Mouse (Mus musculus): Measurements from ENCODE around the gene Crybb1.

Gene Crybb1

DNA sequence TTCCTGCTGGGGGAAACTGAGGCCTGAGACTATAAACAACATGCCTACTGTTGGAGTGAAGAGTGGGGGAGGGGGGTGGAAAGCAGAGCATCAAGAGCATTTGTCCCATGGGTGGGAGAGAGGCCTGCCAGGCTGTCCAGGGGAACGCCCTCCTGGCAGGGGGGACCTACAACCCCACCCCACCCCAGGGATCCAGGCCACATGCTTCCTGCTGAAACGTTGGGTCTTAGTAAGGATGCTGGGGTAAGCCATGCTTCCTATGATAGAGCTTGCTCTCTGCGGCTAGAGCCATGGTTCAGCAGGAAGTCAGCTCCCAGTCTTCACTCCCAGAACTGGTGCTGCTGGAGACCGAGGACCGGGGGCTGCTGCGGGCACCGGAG, 28.6 kb downstream of the Crybb1 start:
- DNase-seq (ENCODE audit: extremely low read depth, low read depth, low spot score): no peak

DNA sequence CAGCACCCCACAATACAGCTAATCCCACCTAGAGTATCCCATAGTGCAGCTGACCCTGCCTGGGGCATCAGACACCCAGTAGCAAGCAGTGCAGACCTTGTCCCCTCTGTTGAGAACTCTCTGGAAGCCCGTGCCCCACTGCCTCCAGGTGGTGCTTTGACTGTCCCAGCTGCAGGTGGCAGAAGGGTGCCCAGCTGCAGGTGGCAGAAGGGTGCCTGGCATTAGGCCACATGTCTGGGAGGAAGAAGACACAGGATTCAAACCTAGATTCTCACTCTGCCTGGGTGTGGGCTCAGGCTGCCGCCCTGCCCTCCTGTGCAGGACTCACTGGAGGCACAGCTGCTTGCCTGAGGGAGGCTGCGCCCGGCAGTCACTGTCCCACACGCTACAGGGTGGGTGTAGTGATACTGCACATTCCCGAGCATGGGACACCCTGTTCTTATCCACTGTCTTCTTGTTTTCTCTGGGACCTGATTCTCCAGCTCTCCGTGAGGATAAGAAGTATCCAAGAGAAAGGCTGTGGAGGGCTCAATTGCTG, 30.0 kb downstream of the Crybb1 start:
- no peak for DNase-seq (ENCODE audit: extremely low read depth, low read depth, low spot score)

- no peak for DNase-seq (ENCODE audit: extremely low read depth, low read depth, low spot score)
These were observed 31.0 kb downstream of the Crybb1 start for GRCm38 (mm10) chr5:112286608-112286983.

- no peak for DNase-seq (ENCODE audit: extremely low read depth, low read depth, low spot score)
These were observed 31.5 kb downstream of the Crybb1 start for GRCm38 (mm10) chr5:112286984-112287641.

DNA sequence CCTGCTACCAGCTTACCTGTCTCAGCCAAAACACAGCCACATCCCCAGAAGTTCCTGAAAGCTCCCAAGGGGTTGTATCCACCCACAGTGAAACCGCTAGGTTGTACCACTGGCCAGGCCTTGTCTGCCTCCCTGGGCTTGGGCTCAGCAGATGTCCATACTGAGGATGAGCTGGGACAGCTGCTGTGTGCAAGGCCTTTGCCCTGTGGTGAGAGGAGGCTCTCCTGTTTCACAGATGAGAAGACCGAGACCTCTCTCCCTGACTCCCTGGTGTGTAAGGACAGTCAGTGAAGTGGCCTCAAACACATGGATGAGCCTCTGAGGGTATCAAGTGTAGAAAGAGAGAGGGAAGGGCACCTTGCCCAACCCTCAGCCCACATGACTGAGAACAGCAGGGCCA, 32.0 kb downstream of the Crybb1 start:
- no peak for DNase-seq (ENCODE audit: extremely low read depth, low read depth, low spot score)

- DNase-seq (ENCODE audit: extremely low read depth, low read depth, low spot score): no peak
These were observed 32.9 kb downstream of the Crybb1 start for GRCm38 (mm10) chr5:112288193-112289141.

DNA sequence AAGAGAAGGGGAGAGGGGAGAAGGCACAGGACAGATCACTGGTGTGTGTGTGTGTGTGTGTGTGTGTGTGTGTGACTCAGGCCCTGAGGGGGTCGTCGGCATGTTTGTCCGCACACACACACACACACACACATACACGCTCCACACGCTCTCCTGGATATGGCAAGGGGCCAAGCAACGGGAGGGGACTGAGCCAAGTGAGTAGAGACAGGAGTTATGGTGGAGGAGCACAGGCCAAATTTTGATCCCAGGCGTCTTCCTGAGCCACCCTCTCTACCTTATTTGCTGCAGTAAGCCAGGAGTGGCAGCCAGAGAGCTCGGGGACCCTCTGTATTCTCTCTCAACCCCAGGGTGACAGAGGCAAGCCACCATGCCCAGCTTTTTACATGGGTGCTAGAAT, 33.6 kb downstream of the Crybb1 start:
- no peak for DNase-seq (ENCODE audit: extremely low read depth, low read depth, low spot score)

GRCm38 (mm10) chr5:112289819-112290535, 34.4 kb downstream of the Crybb1 start:
- DNase-seq (ENCODE audit: extremely low read depth, low read depth, low spot score): no peak

DNA sequence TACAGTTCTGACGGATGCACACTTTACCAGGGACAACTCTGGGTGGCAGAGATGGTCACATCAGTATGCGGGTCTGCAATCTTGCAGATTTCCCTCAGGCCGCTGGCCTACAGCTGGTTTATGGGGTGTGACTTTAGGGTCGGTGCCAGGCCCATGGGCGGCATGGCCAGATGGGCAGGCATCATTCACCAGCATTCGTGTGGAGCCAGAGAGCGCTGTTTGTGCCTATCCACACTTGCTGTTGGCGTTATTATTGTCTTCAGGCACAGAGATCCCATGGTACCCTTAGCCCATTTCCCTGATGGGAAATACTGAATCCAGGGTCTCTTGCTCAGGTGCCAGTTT, 34.9 kb downstream of the Crybb1 start:
- no peak for DNase-seq (ENCODE audit: extremely low read depth, low read depth, low spot score)

- DNase-seq (ENCODE audit: extremely low read depth, low read depth, low spot score): no peak
These were observed 36.3 kb downstream of the Crybb1 start for GRCm38 (mm10) chr5:112291866-112292265.

GRCm38 (mm10) chr5:112292343-112292980, 36.8 kb downstream of the Crybb1 start:
- no peak for DNase-seq (ENCODE audit: extremely low read depth, low read depth, low spot score)

- DNase-seq (ENCODE audit: extremely low read depth, low read depth, low spot score): no peak
These were observed 38.2 kb downstream of the Crybb1 start for GRCm38 (mm10) chr5:112293800-112294199.

- DNase-seq (ENCODE audit: extremely low read depth, low read depth, low spot score): no peak
These were observed 39.1 kb downstream of the Crybb1 start for GRCm38 (mm10) chr5:112294696-112295095.

DNA sequence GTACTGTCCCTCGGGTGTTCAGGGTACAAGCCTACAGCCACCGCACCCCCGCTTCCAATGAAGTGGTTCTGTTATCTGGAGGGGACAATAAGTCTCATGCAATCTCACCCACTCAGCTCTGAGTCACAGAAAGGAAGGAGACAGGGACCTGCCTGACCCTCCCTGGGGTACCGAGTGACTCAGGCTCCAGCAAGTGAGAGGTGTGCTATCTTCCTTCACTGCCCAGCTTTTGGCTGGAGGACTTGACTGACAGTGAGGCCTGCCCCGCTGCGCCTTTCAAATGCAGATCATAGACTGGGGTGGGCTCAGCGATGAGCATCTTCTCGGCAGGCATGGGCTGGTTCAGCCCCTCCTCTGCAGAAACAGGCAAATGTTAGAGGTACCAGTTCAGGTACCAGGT, 39.5 kb downstream of the Crybb1 start:
- no peak for DNase-seq (ENCODE audit: extremely low read depth, low read depth, low spot score)

DNA sequence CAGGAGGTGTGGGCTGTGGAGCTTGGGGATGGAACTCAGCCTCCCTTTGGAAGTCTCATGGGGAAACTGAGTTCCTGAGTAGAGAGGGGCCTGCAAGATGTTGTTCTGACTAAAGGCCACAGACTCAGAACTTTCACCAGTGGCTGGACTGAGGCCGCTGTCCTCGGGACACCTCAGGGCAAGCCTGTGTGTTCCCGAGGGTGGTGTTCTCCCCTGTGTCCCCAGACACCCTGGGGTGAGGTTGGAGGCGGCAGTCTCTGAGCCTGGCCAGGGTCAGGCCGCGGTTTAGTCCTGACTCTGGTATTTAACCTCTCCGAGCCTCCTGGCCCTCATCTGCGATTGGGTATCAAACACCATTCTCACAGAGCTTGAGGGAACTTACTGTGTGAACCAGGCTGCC, 39.9 kb downstream of the Crybb1 start:
- DNase-seq (ENCODE audit: extremely low read depth, low read depth, low spot score): no peak

DNA sequence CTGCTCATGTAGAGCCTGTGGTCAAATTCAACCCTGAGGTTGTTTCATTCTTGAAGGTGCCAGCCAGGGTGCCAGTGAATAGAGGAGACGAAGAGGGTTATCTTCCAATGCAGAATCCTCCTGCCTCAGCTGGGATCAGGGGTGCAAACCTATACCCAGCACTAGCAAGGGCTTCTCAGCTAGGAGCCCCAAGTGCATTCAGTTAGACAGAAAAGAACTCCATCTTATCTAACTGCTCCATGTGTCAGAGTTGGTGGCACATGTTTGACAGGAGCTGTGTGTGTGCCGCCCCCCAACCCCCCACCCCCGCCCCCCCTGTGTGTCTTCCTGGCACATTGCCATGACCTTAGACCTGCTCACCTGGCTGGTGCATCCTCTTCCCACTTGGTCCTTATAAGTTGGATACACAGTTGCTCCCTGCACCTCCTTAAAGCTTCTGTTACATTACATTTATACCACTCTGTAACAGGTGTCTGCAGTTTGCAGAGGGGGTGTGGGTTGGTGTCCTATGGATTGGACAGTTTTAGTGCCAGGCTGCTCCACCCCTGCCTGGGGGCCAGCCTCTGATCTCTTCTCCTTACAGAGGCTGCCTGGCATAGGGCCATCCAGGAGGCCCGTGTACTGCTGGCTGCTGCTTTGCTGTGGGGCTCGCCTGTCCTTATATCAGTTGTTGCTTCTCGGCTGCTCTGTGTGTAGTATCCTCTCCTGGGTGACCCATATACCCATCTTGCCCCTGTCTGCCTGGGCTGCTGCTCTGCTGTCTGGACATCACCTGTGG, 41.0 kb downstream of the Crybb1 start:
- DNase-seq (ENCODE audit: extremely low read depth, low read depth, low spot score): no peak

GRCm38 (mm10) chr5:112297257-112297656, 41.6 kb downstream of the Crybb1 start:
- no peak for DNase-seq (ENCODE audit: extremely low read depth, low read depth, low spot score)

DNA sequence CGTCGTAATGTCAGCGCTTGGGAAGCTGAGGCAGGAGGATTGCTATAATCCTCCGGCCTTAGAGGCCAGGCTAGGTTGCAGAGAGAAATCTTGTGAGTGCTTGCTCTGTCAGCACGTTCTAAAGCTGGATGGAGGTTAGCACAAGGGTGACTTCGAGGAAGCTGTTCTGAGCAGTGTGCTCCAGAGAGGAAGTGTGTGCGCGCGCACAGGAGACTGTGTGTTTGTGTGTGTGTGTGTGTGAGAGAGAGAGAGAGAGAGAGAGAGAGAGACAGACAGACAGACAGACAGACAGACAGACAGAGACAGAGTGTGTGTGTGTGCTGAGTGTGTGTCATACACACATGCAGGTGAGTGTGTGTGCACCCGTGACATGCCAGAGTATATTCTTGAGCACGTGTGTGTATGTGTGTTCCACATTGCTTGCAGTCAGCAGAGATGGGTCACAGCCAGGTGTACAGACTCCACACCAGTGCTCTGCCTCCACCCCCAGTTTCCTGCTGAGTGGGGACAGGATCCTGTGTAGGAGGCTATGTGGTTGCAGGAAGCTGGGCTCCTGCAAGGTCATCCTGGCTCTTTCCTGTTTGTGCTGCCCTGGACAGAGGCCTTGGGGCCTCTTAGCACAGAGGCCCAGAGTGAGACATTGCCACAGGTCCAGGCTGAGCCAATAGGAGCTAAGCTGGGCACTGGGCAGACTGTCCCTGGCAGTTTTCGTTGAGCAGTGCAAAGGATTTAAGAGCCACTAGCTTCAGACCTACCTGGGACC, 42.8 kb downstream of the Crybb1 start:
- no peak for DNase-seq (ENCODE audit: extremely low read depth, low read depth, low spot score)

GRCm38 (mm10) chr5:112299399-112299798, 43.8 kb downstream of the Crybb1 start:
- no peak for DNase-seq (ENCODE audit: extremely low read depth, low read depth, low spot score)

DNA sequence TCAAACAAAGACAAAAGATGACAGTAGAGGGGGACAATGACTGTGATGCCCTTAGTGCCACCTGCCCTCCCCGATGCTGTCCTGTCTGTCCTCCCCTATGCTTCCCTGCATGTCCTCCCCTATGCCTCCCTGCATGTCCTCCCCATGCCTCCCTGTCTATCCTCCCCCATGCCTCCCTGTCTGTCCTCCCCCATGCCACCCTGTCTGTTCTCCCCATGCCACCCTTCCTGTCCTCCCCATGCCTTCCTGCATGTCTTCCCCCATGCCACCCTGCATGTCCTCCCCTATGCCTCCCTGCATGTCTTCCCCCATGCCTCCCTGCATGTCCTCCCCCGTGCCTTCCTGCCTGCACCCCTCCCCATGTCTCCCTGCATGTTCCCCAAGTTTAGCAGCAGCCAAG, 44.5 kb downstream of the Crybb1 start:
- no peak for DNase-seq (ENCODE audit: extremely low read depth, low read depth, low spot score)
